Mouse (Mus musculus): ENCODE measurements around the gene Pofut1.
"Not testable (repeated sequence)": the region's sequence is repeated elsewhere in the genome, so short reads cannot be mapped to it uniquely, and the experiment has no call there.

The Pofut1 gene

GRCm38 (mm10) chr2:153239021-153239859 is 2.1 kb upstream of the Pofut1 start:
- no peak for DNase-seq (ENCODE audit: low spot score)

GRCm38 (mm10) chr2:153239860-153240480 is 1.4 kb upstream of the Pofut1 start:
- DNase-seq (ENCODE audit: low spot score): no peak

- no peak for DNase-seq (ENCODE audit: low spot score)
Observed at GRCm38 (mm10) chr2:153240701-153241235, 565 bp upstream of the Pofut1 start.

- DNase-seq (ENCODE audit: low spot score): no peak
Observed at GRCm38 (mm10) chr2:153242156-153242555, 823 bp downstream of the Pofut1 start.

- DNase-seq (ENCODE audit: low spot score): no peak
Observed at GRCm38 (mm10) chr2:153249751-153250150, 8.4 kb downstream of the Pofut1 start.

GRCm38 (mm10) chr2:153256604-153257003 is 15.3 kb downstream of the Pofut1 start:
- no peak for DNase-seq (ENCODE audit: low spot score)

- no peak for DNase-seq (ENCODE audit: low spot score)
Observed at GRCm38 (mm10) chr2:153259030-153259863, 17.9 kb downstream of the Pofut1 start.

- no peak for DNase-seq (ENCODE audit: low spot score)
Observed at GRCm38 (mm10) chr2:153259864-153260674, 18.7 kb downstream of the Pofut1 start.

- DNase-seq (ENCODE audit: low spot score): no peak
Observed at GRCm38 (mm10) chr2:153263053-153263452, 21.7 kb downstream of the Pofut1 start.

- no peak for DNase-seq (ENCODE audit: low spot score)
Observed at GRCm38 (mm10) chr2:153267331-153267730, 26.0 kb downstream of the Pofut1 start.

- not testable (repeated sequence) for DNase-seq (ENCODE audit: low spot score)
Observed at GRCm38 (mm10) chr2:153270231-153270915, 29.0 kb downstream of the Pofut1 start.

- DNase-seq (ENCODE audit: low spot score): not testable (repeated sequence)
Observed at GRCm38 (mm10) chr2:153274200-153274918, 33.0 kb downstream of the Pofut1 start.

- DNase-seq (ENCODE audit: low spot score): no peak
Observed at GRCm38 (mm10) chr2:153274919-153275247, 33.5 kb downstream of the Pofut1 start.

GRCm38 (mm10) chr2:153275577-153275976 is 34.2 kb downstream of the Pofut1 start:
- not testable (repeated sequence) for DNase-seq (ENCODE audit: low spot score)

- no peak for DNase-seq (ENCODE audit: low spot score)
Observed at GRCm38 (mm10) chr2:153276440-153276839, 35.1 kb downstream of the Pofut1 start.

- not testable (repeated sequence) for DNase-seq (ENCODE audit: low spot score)
Observed at GRCm38 (mm10) chr2:153276846-153277245, 35.5 kb downstream of the Pofut1 start.

GRCm38 (mm10) chr2:153278357-153278756 is 37.0 kb downstream of the Pofut1 start:
- DNase-seq (ENCODE audit: low spot score): no peak

- no peak for DNase-seq (ENCODE audit: low spot score)
Observed at GRCm38 (mm10) chr2:153283919-153284318, 42.6 kb downstream of the Pofut1 start.

- no peak for DNase-seq (ENCODE audit: low spot score)
Observed at GRCm38 (mm10) chr2:153286524-153286923, 45.2 kb downstream of the Pofut1 start.

- DNase-seq (ENCODE audit: low spot score): no peak
Observed at GRCm38 (mm10) chr2:153287835-153288234, 46.5 kb downstream of the Pofut1 start.

Measured in ovary, adult 18-20 months (tissue).